Mouse (Mus musculus): Measurements from ENCODE around the gene Sema4g.

GRCm38 (mm10) chr19:45013581-45014225 is 24.8 kb downstream of the Sema4g start:
- TF ChIP-seq CTCF (IDR thresholded peaks at IDR 0.05; ENCODE audit: low read depth, low read length) (no peak), POLR2AphosphoS5 (IDR thresholded peaks at IDR 0.05; ENCODE audit: insufficient replicate concordance, low read depth, low read length) (no peak), GATA1 (IDR thresholded peaks at IDR 0.05; ENCODE audit: borderline replicate concordance, low read length) (no peak), GATA2 (IDR thresholded peaks at IDR 0.05; ENCODE audit: borderline replicate concordance, low read depth, low read length) (no peak)

Data from G1E (cell line).